Mouse (Mus musculus) hindbrain, postnatal 0 days (tissue): Measurements from ENCODE around the gene Slc30a6. TPM values are rescaled to one million over a fixed set of nuclear protein-coding genes. Genes with fewer than 3 reads are reported as not detected.

ENCODE experiments used
- ATAC-seq: fragments of 200-750 bp; cut with Nextera tagmentation; 2 replicates; pipeline ENCODE4 v1.8.0; 2017; ENCODE audit warnings: mild to moderate bottlenecking, moderate TSS enrichment, moderate library complexity
- DNase-seq: peaks from one replicate; pipeline ENCODE4 v3.0.0-alpha.2; 2015; ENCODE audit warnings: low spot score
- H3K27ac ChIP-seq: fragments of 300-500 bp; sonication (generic); 2 replicates; pipeline ENCODE4 v1.5.1; 2014; ENCODE audit warnings: mild to moderate bottlenecking
- H3K27me3 ChIP-seq: fragments of 300-500 bp; sonication (generic); 2 replicates; pipeline ENCODE4 v1.6.1; 2014; ENCODE audit warnings: low read length, mixed read lengths; ENCODE audit not compliant: insufficient read depth
- H3K36me3 ChIP-seq: fragments of 300-500 bp; sonication (generic); 2 replicates; pipeline ENCODE4 v1.6.1; 2014; ENCODE audit warnings: low read length, mixed read lengths; ENCODE audit not compliant: insufficient read depth
- H3K4me1 ChIP-seq: fragments of 300-500 bp; sonication (generic); 2 replicates; pipeline ENCODE4 v1.6.1; 2014; ENCODE audit warnings: antibody characterized with exemption, low read length, mixed read lengths; ENCODE audit not compliant: insufficient read depth
- H3K4me2 ChIP-seq: fragments of 300-500 bp; sonication (generic); 2 replicates; pipeline ENCODE4 v1.6.1; 2014; ENCODE audit warnings: low read depth, mild to moderate bottlenecking, low read length, moderate library complexity, mixed read lengths
- H3K4me3 ChIP-seq: fragments of 300-500 bp; sonication (generic); 2 replicates; pipeline ENCODE4 v1.5.1; 2014; ENCODE audit warnings: low read length
- H3K9ac ChIP-seq: fragments of 300-500 bp; sonication (generic); replicated peaks from 2 replicates; pipeline ENCODE4 v1.6.1; 2014; ENCODE audit warnings: mild to moderate bottlenecking, low read length, moderate library complexity, mixed read lengths
- H3K9me3 ChIP-seq: fragments of 300-500 bp; sonication (generic); 2 replicates; pipeline ENCODE4 v1.6.1; 2016; ENCODE audit warnings: low read length, mixed read lengths
- CTCF ChIP-seq: IDR thresholded peaks from 2 replicates; pipeline ENCODE4 v1.5.1; 2016; ENCODE audit warnings: antibody characterized with exemption, control low read depth, low read depth
- WGBS: fragments of 180-500 bp; shearing (Covaris S2); extraction: QIAGEN DNeasy Blood & Tissue Kit; methylation state at CpG from one replicate; pipeline ENCODE4 v1.1.7; 2014; 5-methylcytosine and 5-hydroxymethylcytosine counted together
- polyA plus RNA-seq: library from polyadenylated mRNA; unstranded; fragments of >200 nt; fragmentation: Nextera tagmentation; extraction: Ambion mirVana; gene quantifications from 2 replicates; pipeline ENCODE4 v1.2.1, GENCODE M21; 2015
- total RNA-seq: library from RNA; depleted of rRNA; stranded (reverse); fragments of >200 nt; gene quantifications from 2 replicates; pipeline ENCODE4 v1.2.3, GENCODE M21; 2014

Gene Slc30a6
- total and polyA plus RNA-seq, 2 experiments from 2014 or later, result 22.1 to 25.6 TPM

- no peak for ATAC-seq
- Histone ChIP-seq H3K4me2 (no peak overlapping the region), H3K9me3 (no peaks in the 10 kb centered on the region), H3K9ac (no peak overlapping the region), H3K27me3 (no peaks in the 10 kb centered on the region), H3K27ac (no peak overlapping the region), H3K4me1 (no peaks in the 10 kb centered on the region), H3K36me3 (no peaks in the 10 kb centered on the region), H3K4me3 (no peak overlapping the region)
- no peak for DNase-seq
- no peak for TF ChIP-seq CTCF
- WGBS, result 86% methylated on average over 9 of the region's 9 CpGs
Measured at GRCm38 (mm10) chr17:74437762-74438161, 42.4 kb downstream of the Slc30a6 start.

- H3K36me3 ChIP-seq, result no peaks in the 10 kb centered on the region
- 77% methylated on average over 5 of the region's 5 CpGs for WGBS
- DNase-seq (no peak), ATAC-seq (no peak)
- no peak overlapping the region for H3K4me3 ChIP-seq
- TF ChIP-seq CTCF, result no peak
- no peak overlapping the region for H3K27ac ChIP-seq
- no peaks in the 10 kb centered on the region for H3K27me3 ChIP-seq
- H3K4me2 ChIP-seq, result no peak overlapping the region
- no peaks in the 10 kb centered on the region for H3K4me1 ChIP-seq
- H3K9me3 ChIP-seq, result no peaks in the 10 kb centered on the region
- H3K9ac ChIP-seq, result no peak overlapping the region
Measured at GRCm38 (mm10) chr17:74440486-74440885, 45.1 kb downstream of the Slc30a6 start.

GRCm38 (mm10) chr17:74449776-74450175, 54.4 kb downstream of the Slc30a6 start:
- H3K9me3 ChIP-seq, result no peaks in the 10 kb centered on the region
- no peaks in the 10 kb centered on the region for H3K4me1 ChIP-seq
- H3K4me3 ChIP-seq, result no peak overlapping the region
- no peak for ATAC-seq
- H3K36me3 ChIP-seq, result no peaks in the 10 kb centered on the region
- no peak overlapping the region for H3K27ac ChIP-seq
- WGBS, result 89% methylated on average over 10 of the region's 10 CpGs
- TF ChIP-seq CTCF, result no peak
- no peak overlapping the region for H3K4me2 ChIP-seq
- H3K9ac ChIP-seq, result no peak overlapping the region
- H3K27me3 ChIP-seq, result no peaks in the 10 kb centered on the region
- no peak for DNase-seq

- Histone ChIP-seq H3K9ac (no peak overlapping the region), H3K27me3 (no peaks in the 10 kb centered on the region), H3K4me1 (no peaks in the 10 kb centered on the region), H3K4me2 (no peak overlapping the region), H3K27ac (no peak overlapping the region), H3K4me3 (no peak overlapping the region), H3K36me3 (no peaks in the 10 kb centered on the region), H3K9me3 (no peaks in the 10 kb centered on the region)
- no peak for TF ChIP-seq CTCF
- DNase-seq (no peak), ATAC-seq (no peak)
- WGBS, result 77% methylated on average over 3 of the region's 3 CpGs
Measured at GRCm38 (mm10) chr17:74453928-74454327, 58.5 kb downstream of the Slc30a6 start.

- no peak for ATAC-seq
- no peak for TF ChIP-seq CTCF
- Histone ChIP-seq H3K27me3 (no peaks in the 10 kb centered on the region), H3K4me1 (no peaks in the 10 kb centered on the region), H3K4me3 (no peak overlapping the region), H3K9ac (no peak overlapping the region), H3K36me3 (no peaks in the 10 kb centered on the region), H3K4me2 (no peak overlapping the region), H3K27ac (no peak overlapping the region), H3K9me3 (no peaks in the 10 kb centered on the region)
- DNase-seq, result no peak
- WGBS, result 93% methylated on average over 1 of the region's 1 CpGs
Measured at GRCm38 (mm10) chr17:74454660-74455059, 59.3 kb downstream of the Slc30a6 start.

- H3K9me3 ChIP-seq, result no peaks in the 10 kb centered on the region
- H3K4me1 ChIP-seq, result no peaks in the 10 kb centered on the region
- H3K27me3 ChIP-seq, result no peaks in the 10 kb centered on the region
- 96% methylated on average over 4 of the region's 4 CpGs for WGBS
- H3K4me2 ChIP-seq, result no peak overlapping the region
- DNase-seq, result no peak
- ATAC-seq, result no peak
- no peaks in the 10 kb centered on the region for H3K36me3 ChIP-seq
- no peak for TF ChIP-seq CTCF
- H3K4me3 ChIP-seq, result no peak overlapping the region
- no peak overlapping the region for H3K27ac ChIP-seq
- H3K9ac ChIP-seq, result no peak overlapping the region
Measured at GRCm38 (mm10) chr17:74455426-74455825, 60.0 kb downstream of the Slc30a6 start.

GRCm38 (mm10) chr17:74456825-74457224, 61.4 kb downstream of the Slc30a6 start:
- 91% methylated on average over 5 of the region's 5 CpGs for WGBS
- no peak overlapping the region for H3K9ac ChIP-seq
- no peak overlapping the region for H3K4me2 ChIP-seq
- no peak overlapping the region for H3K27ac ChIP-seq
- no peaks in the 10 kb centered on the region for H3K4me1 ChIP-seq
- H3K9me3 ChIP-seq, result no peaks in the 10 kb centered on the region
- ATAC-seq, result no peak
- no peaks in the 10 kb centered on the region for H3K36me3 ChIP-seq
- no peak for TF ChIP-seq CTCF
- no peaks in the 10 kb centered on the region for H3K27me3 ChIP-seq
- H3K4me3 ChIP-seq, result no peak overlapping the region
- no peak for DNase-seq
